In genomic region chr11:101115564-101115963, GRCm38 (mm10) we compare ENCODE assay signal across 14 mouse cellular contexts. TPM values are rescaled to one million over a fixed set of nuclear protein-coding genes. Genes with fewer than 3 reads are reported as not detected.
A peak's percentile ranks its signal among the peaks of the same experiment; 100 is the strongest.
DNase-seq lines count a peak whose midpoint lies in the region; ATAC-seq and TF ChIP-seq lines count a peak whose summit lies in the region.
"Had no signal": no experiment of that assay in that cellular context is flagged by ENCODE, and none has a peak within 500 bp of the region (broad histone marks: within the 10 kb centered on the region; RNA-seq: fewer than 3 reads in every experiment).

No protein-coding gene starts in this region.

- 70% methylated on average over 2 of the region's 2 CpGs for WGBS in heart, embryonic 13.5 days
- WGBS in midbrain, embryonic 12.5 days, result 71% methylated on average over 2 of the region's 2 CpGs
- WGBS in midbrain, embryonic 14.5 days, result 80% methylated on average over 2 of the region's 2 CpGs
- 14% methylated on average over 2 of the region's 2 CpGs for WGBS in small intestine, adult 2 months

- ATAC-seq in heart, embryonic 13.5 days (ENCODE audit: extremely low read depth, insufficient number of reproducible peaks, low FRiP score, low TSS enrichment), result no peak
- no peak for ATAC-seq in midbrain, embryonic 12.5 days (ENCODE audit: low FRiP score, low read depth)
- no peak for ATAC-seq in midbrain, embryonic 14.5 days (ENCODE audit: low FRiP score, low TSS enrichment)
- ATAC-seq in granulocyte monocyte progenitor cell, adult 5-6 weeks (replicated peaks; ENCODE audit: poor library complexity, severe bottlenecking), result peak; percentile 68

- H3K36me3 ChIP-seq in heart, embryonic 13.5 days, result peaks cover 24% of the 10 kb centered on the region
- peaks cover 3% of the 10 kb centered on the region; the same call in 1 of the 2 replicates for H3K36me3 ChIP-seq in midbrain, embryonic 12.5 days
- H3K36me3 ChIP-seq in midbrain, embryonic 14.5 days (ENCODE audit: control insufficient read depth, insufficient read depth, low read length), result 0 out of 2 replicates have a peak, but pooled peaks cover 5% of the 10 kb centered on the region
- peaks cover 8% of the 10 kb centered on the region for H3K36me3 ChIP-seq in small intestine, adult 2 months (ENCODE audit: control insufficient read depth, insufficient read depth, low read length)

- DNase-seq in heart, adult 8-10 months (ENCODE audit: low spot score), result no peak
- DNase-seq in midbrain, embryonic 14.5 days, result no peak
- no peak for DNase-seq in adrenal gland, postnatal 10 days
- DNase-seq in cerebellum, postnatal 10 days, result no peak
- DNase-seq: cerebellum, postnatal 36 days; gastrocnemius, postnatal 14 days; right cerebral cortex, postnatal 25 days; thymus, postnatal 4 days had no signal

- H3K27me3 ChIP-seq in heart, embryonic 13.5 days (replicated peaks), result no peaks in the 10 kb centered on the region
- no peaks in the 10 kb centered on the region for H3K27me3 ChIP-seq in midbrain, embryonic 12.5 days
- H3K27me3 ChIP-seq in midbrain, embryonic 14.5 days (ENCODE audit: control insufficient read depth, insufficient read depth, low read length), result no peaks in the 10 kb centered on the region
- H3K27me3 ChIP-seq in small intestine, adult 2 months (ENCODE audit: control insufficient read depth, insufficient read depth, low read length), result no peaks in the 10 kb centered on the region
- H3K27me3 ChIP-seq: limb, embryonic 13.5 days had no signal

- TF ChIP-seq CTCF in small intestine, adult 2 months (IDR thresholded peaks at IDR 0.05; ENCODE audit: extremely low read depth, insufficient read length, insufficient replicate concordance, low read depth, low read length), result no peak

- no peak for TF ChIP-seq POLR2A in small intestine, adult 2 months (IDR thresholded peaks at IDR 0.05; ENCODE audit: low read depth, low read length)

- H3K27ac ChIP-seq in heart, embryonic 13.5 days (replicated peaks), result 0 out of 2 replicates have a peak overlapping the region, but pooled peaks have one; percentile 1
- H3K27ac ChIP-seq in midbrain, embryonic 12.5 days (replicated peaks), result 0 out of 2 replicates have a peak overlapping the region, but pooled peaks have one; percentile 39
- no peak overlapping the region for H3K27ac ChIP-seq in midbrain, embryonic 14.5 days (replicated peaks; ENCODE audit: low read depth, low read length)
- H3K27ac ChIP-seq in small intestine, adult 2 months (ENCODE audit: insufficient read depth, low read depth, low read length), result peak overlapping the region; percentile 5; the same call in 1 of the 2 replicates
- H3K27ac ChIP-seq: limb, embryonic 13.5 days; midbrain, embryonic 10.5 days had no signal

- H3K4me3 ChIP-seq in heart, embryonic 13.5 days, result no peak overlapping the region
- no peak overlapping the region for H3K4me3 ChIP-seq in midbrain, embryonic 12.5 days
- H3K4me3 ChIP-seq in midbrain, embryonic 14.5 days (replicated peaks; ENCODE audit: low read depth, low read length), result no peak overlapping the region
- no peak overlapping the region for H3K4me3 ChIP-seq in small intestine, adult 2 months (ENCODE audit: low read depth, low read length)
- H3K4me3 ChIP-seq: limb, embryonic 13.5 days; midbrain, embryonic 10.5 days had no signal

- H3K4me1 ChIP-seq in heart, embryonic 13.5 days, result peaks cover 45% of the 10 kb centered on the region
- H3K4me1 ChIP-seq in midbrain, embryonic 12.5 days, result peaks cover 37% of the 10 kb centered on the region
- H3K4me1 ChIP-seq in midbrain, embryonic 14.5 days (ENCODE audit: control insufficient read depth, insufficient read depth, low read length), result peaks cover 13% of the 10 kb centered on the region
- peaks cover 12% of the 10 kb centered on the region for H3K4me1 ChIP-seq in small intestine, adult 2 months (ENCODE audit: control insufficient read depth, insufficient read depth, insufficient read length, low read length)

- H3K9me3 ChIP-seq in heart, embryonic 13.5 days, result peaks cover 3% of the 10 kb centered on the region; the same call in 1 of the 2 replicates
- H3K9me3 ChIP-seq in midbrain, embryonic 12.5 days, result no peaks in the 10 kb centered on the region
- H3K9me3 ChIP-seq in midbrain, embryonic 14.5 days (ENCODE audit: control insufficient read depth, low read length), result no peaks in the 10 kb centered on the region
- H3K9me3 ChIP-seq: limb, embryonic 13.5 days; midbrain, embryonic 10.5 days had no signal

- H3K9ac ChIP-seq in heart, embryonic 13.5 days, result peak overlapping the region; percentile 65
- H3K9ac ChIP-seq in midbrain, embryonic 12.5 days (replicated peaks), result no peak overlapping the region
- H3K9ac ChIP-seq in midbrain, embryonic 14.5 days (replicated peaks; ENCODE audit: low read length), result no peak overlapping the region
- H3K9ac ChIP-seq: limb, embryonic 13.5 days had no signal

- no peak overlapping the region for H3K4me2 ChIP-seq in heart, embryonic 13.5 days
- no peak overlapping the region for H3K4me2 ChIP-seq in midbrain, embryonic 12.5 days (replicated peaks)
- no peak overlapping the region for H3K4me2 ChIP-seq in midbrain, embryonic 14.5 days (ENCODE audit: low read length)
- H3K4me2 ChIP-seq: limb, embryonic 13.5 days had no signal

RNA-seq across cellular contexts. Expression of gene Retreg3, which starts 4.1 kb away (rescaled TPM):
- 12.0 and 14.1 TPM in 2 replicates for polyA plus RNA-seq in heart, embryonic 13.5 days (2015; fragmentation: Nextera tagmentation; extraction: Ambion mirVana)
- total RNA-seq in heart, adult 8-10 months (2022), result 10 to 100 TPM; 26.5 to 31.2 (median 29.0) TPM
- polyA plus RNA-seq in midbrain, embryonic 12.5 days (2016; fragmentation: Nextera tagmentation; extraction: Ambion mirVana), result 21.8 and 23.1 TPM in 2 replicates
- polyA plus RNA-seq in midbrain, embryonic 14.5 days (2014; fragmentation: Nextera tagmentation; extraction: Ambion mirVana), result 13.1 and 26.0 TPM in 2 replicates
- 12.3 and 15.7 TPM in 2 replicates for total RNA-seq in granulocyte monocyte progenitor cell, adult 5-6 weeks (2014; fragmentation: Nextera tagmentation)
- total RNA-seq in granulocyte monocyte progenitor cell, adult 5-6 weeks (2017), result 20.0 and 27.4 TPM in 2 replicates
- 27.3 and 55.0 TPM in 2 replicates for polyA plus RNA-seq in small intestine, adult 2 months (2012; rRNA removed)
- total RNA-seq in adrenal gland, postnatal 10 days (2021), result 10 to 100 TPM; 50.8 to 53.2 TPM

RNA-seq across cellular contexts. Expression of gene Tubg1, which starts 4.2 kb away (rescaled TPM):
- polyA plus RNA-seq in heart, embryonic 13.5 days (2015; fragmentation: Nextera tagmentation; extraction: Ambion mirVana), result 77.2 and 83.0 TPM in 2 replicates
- 10 to 100 TPM; 23.2 to 27.3 (median 25.4) TPM for total RNA-seq in heart, adult 8-10 months (2022)
- polyA plus RNA-seq in midbrain, embryonic 12.5 days (2016; fragmentation: Nextera tagmentation; extraction: Ambion mirVana), result 96.3 and 97.4 TPM in 2 replicates
- polyA plus RNA-seq in midbrain, embryonic 14.5 days (2014; fragmentation: Nextera tagmentation; extraction: Ambion mirVana), result 73.3 and 75.5 TPM in 2 replicates
- 27.6 and 53.4 TPM in 2 replicates for total RNA-seq in granulocyte monocyte progenitor cell, adult 5-6 weeks (2014; fragmentation: Nextera tagmentation)
- total RNA-seq in granulocyte monocyte progenitor cell, adult 5-6 weeks (2017), result 25.8 and 43.7 TPM in 2 replicates
- polyA plus RNA-seq in small intestine, adult 2 months (2012; rRNA removed), result 13.2 and 16.2 TPM in 2 replicates
- total RNA-seq in adrenal gland, postnatal 10 days (2021), result 10 to 100 TPM; 42.6 to 44.6 TPM

RNA-seq across cellular contexts. Expression of gene Psmc3ip, which starts 20.3 kb away (rescaled TPM):
- polyA plus RNA-seq in heart, embryonic 13.5 days (2015; fragmentation: Nextera tagmentation; extraction: Ambion mirVana), result 21.4 and 26.6 TPM in 2 replicates
- total RNA-seq in heart, adult 8-10 months (2022), result 1 to 10 TPM; 2.3 to 3.1 (median 2.8) TPM
- polyA plus RNA-seq in midbrain, embryonic 12.5 days (2016; fragmentation: Nextera tagmentation; extraction: Ambion mirVana), result 41.7 and 42.4 TPM in 2 replicates
- polyA plus RNA-seq in midbrain, embryonic 14.5 days (2014; fragmentation: Nextera tagmentation; extraction: Ambion mirVana), result 19.2 and 19.6 TPM in 2 replicates
- total RNA-seq in granulocyte monocyte progenitor cell, adult 5-6 weeks (2014; fragmentation: Nextera tagmentation), result 51.8 and 62.8 TPM in 2 replicates
- total RNA-seq in granulocyte monocyte progenitor cell, adult 5-6 weeks (2017), result 42.9 and 63.5 TPM in 2 replicates
- polyA plus RNA-seq in small intestine, adult 2 months (2012; rRNA removed), result 0.22 and 0.46 TPM in 2 replicates
- 1 to 10 TPM; 6.6 to 7.1 TPM for total RNA-seq in adrenal gland, postnatal 10 days (2021)

RNA-seq across cellular contexts. Expression of gene Mlx, which starts 28.5 kb away (rescaled TPM):
- polyA plus RNA-seq in heart, embryonic 13.5 days (2015; fragmentation: Nextera tagmentation; extraction: Ambion mirVana), result 36.3 and 41.6 TPM in 2 replicates
- total RNA-seq in heart, adult 8-10 months (2022), result 10 to 100 TPM; 15.5 to 24.4 (median 20.0) TPM
- 49.2 and 60.5 TPM in 2 replicates for polyA plus RNA-seq in midbrain, embryonic 12.5 days (2016; fragmentation: Nextera tagmentation; extraction: Ambion mirVana)
- polyA plus RNA-seq in midbrain, embryonic 14.5 days (2014; fragmentation: Nextera tagmentation; extraction: Ambion mirVana), result 92.9 and 100 TPM in 2 replicates
- total RNA-seq in granulocyte monocyte progenitor cell, adult 5-6 weeks (2014; fragmentation: Nextera tagmentation), result 76.1 and 81.6 TPM in 2 replicates
- total RNA-seq in granulocyte monocyte progenitor cell, adult 5-6 weeks (2017), result 68.2 and 82.4 TPM in 2 replicates
- polyA plus RNA-seq in small intestine, adult 2 months (2012; rRNA removed), result 54.1 and 100 TPM in 2 replicates
- 10 to 100 TPM; 32.9 to 35.0 TPM for total RNA-seq in adrenal gland, postnatal 10 days (2021)

RNA-seq across cellular contexts. Expression of gene Coasy, which starts 33.2 kb away (rescaled TPM):
- polyA plus RNA-seq in heart, embryonic 13.5 days (2015; fragmentation: Nextera tagmentation; extraction: Ambion mirVana), result 26.8 and 28.4 TPM in 2 replicates
- 10 to 100 TPM; 14.5 to 21.0 (median 17.6) TPM for total RNA-seq in heart, adult 8-10 months (2022)
- polyA plus RNA-seq in midbrain, embryonic 12.5 days (2016; fragmentation: Nextera tagmentation; extraction: Ambion mirVana), result 51.7 and 53.9 TPM in 2 replicates
- polyA plus RNA-seq in midbrain, embryonic 14.5 days (2014; fragmentation: Nextera tagmentation; extraction: Ambion mirVana), result 43.6 and 44.4 TPM in 2 replicates
- total RNA-seq in granulocyte monocyte progenitor cell, adult 5-6 weeks (2014; fragmentation: Nextera tagmentation), result 26.8 and 35.8 TPM in 2 replicates
- total RNA-seq in granulocyte monocyte progenitor cell, adult 5-6 weeks (2017), result 30.5 and 32.2 TPM in 2 replicates
- polyA plus RNA-seq in small intestine, adult 2 months (2012; rRNA removed), result 26.3 and 38.9 TPM in 2 replicates
- 100 to 1,000 TPM in 1 of 2 experiments, 10 to 100 TPM in 1; 98.0 to 102 TPM for total RNA-seq in adrenal gland, postnatal 10 days (2021)

Comparison
In these comparisons a context has a peak if more than half of its experiments do, and no peak if none do; other contexts are left out.
1. RNA of gene Psmc3ip, which starts 20.3 kb away (polyA plus RNA-seq): 41.7 to 42.4 TPM in midbrain, embryonic 12.5 days, 21.4 to 26.6 TPM in heart, embryonic 13.5 days and 19.2 to 19.6 TPM in midbrain, embryonic 14.5 days; 0.22 to 0.46 TPM in small intestine, adult 2 months; every median in the first group is over 10 times any median in the second.